Mouse (Mus musculus) intestine, embryonic 16.5 days (tissue): ENCODE measurements around the gene Zpbp2. TPM values are rescaled to one million over a fixed set of nuclear protein-coding genes. Genes with fewer than 3 reads are reported as not detected.

Experiments used
- polyA plus RNA-seq: library from polyadenylated mRNA; unstranded; fragments of >200 nt; fragmentation: Nextera tagmentation; extraction: Ambion mirVana; gene quantifications from 2 replicates; pipeline ENCODE4 v1.2.1, GENCODE M21; 2015

Gene Zpbp2
- polyA plus RNA-seq, 1 experiment from 2014 or later, result 1.0 TPM

Other genes with a start within 250 kb of the Zpbp2 start
- gene Neurod2, start 221.4 kb upstream of the Zpbp2 start, polyA plus RNA-seq, result 0.05 TPM in 1 of 2 replicates, not detected in the other
- gene Ppp1r1b, start 202.7 kb upstream of the Zpbp2 start, polyA plus RNA-seq, result 91.7 and 92.3 TPM in 2 replicates
- 44.8 and 44.9 TPM in 2 replicates for gene Stard3, start 192.7 kb upstream of the Zpbp2 start, polyA plus RNA-seq
- 0.28 TPM in 1 of 2 replicates, not detected in the other for gene Tcap, start 167.3 kb upstream of the Zpbp2 start, polyA plus RNA-seq
- gene Pnmt, start 164.6 kb upstream of the Zpbp2 start, polyA plus RNA-seq, result 0.16 TPM in 1 of 2 replicates, not detected in the other
- 19.5 and 20.4 TPM in 2 replicates for gene Pgap3, start 150.6 kb upstream of the Zpbp2 start, polyA plus RNA-seq
- gene Erbb2, start 138.6 kb upstream of the Zpbp2 start, polyA plus RNA-seq, result 33.8 and 37.5 TPM in 2 replicates
- 279 and 304 TPM in 2 replicates for gene Mien1, start 112.1 kb upstream of the Zpbp2 start, polyA plus RNA-seq
- gene Grb7, start 104.7 kb upstream of the Zpbp2 start, polyA plus RNA-seq, result 87.1 and 87.3 TPM in 2 replicates
- gene Ikzf3, start 5.1 kb upstream of the Zpbp2 start, polyA plus RNA-seq, result 0.23 and 0.24 TPM in 2 replicates
- 62.9 and 65.2 TPM in 2 replicates for gene Ormdl3, start 36.3 kb downstream of the Zpbp2 start, polyA plus RNA-seq
- gene Lrrc3c, start 47.2 kb downstream of the Zpbp2 start, polyA plus RNA-seq, result not detected in 2 replicates
- 0.33 and 0.57 TPM in 2 replicates for gene Gm12355, start 74.6 kb downstream of the Zpbp2 start, polyA plus RNA-seq
- gene Gsdma3, start 75.3 kb downstream of the Zpbp2 start, polyA plus RNA-seq, result not detected in 2 replicates
- 0.58 and 0.93 TPM in 2 replicates for gene Gsdma2, start 95.7 kb downstream of the Zpbp2 start, polyA plus RNA-seq
- 0.06 TPM in 1 of 2 replicates, not detected in the other for gene Gsdma, start 113.3 kb downstream of the Zpbp2 start, polyA plus RNA-seq
- 169 and 181 TPM in 2 replicates for gene Psmd3, start 131.5 kb downstream of the Zpbp2 start, polyA plus RNA-seq
- gene Csf3, start 150.2 kb downstream of the Zpbp2 start, polyA plus RNA-seq, result 0.10 TPM in 1 of 2 replicates, not detected in the other
- 36.8 and 38.5 TPM in 2 replicates for gene Med24, start 178.3 kb downstream of the Zpbp2 start, polyA plus RNA-seq
- gene Thra, start 189.5 kb downstream of the Zpbp2 start, polyA plus RNA-seq, result 41.5 and 42.0 TPM in 2 replicates
- gene Nr1d1, start 224.2 kb downstream of the Zpbp2 start, polyA plus RNA-seq, result 2.3 and 2.7 TPM in 2 replicates
- gene Msl1, start 244.4 kb downstream of the Zpbp2 start, polyA plus RNA-seq, result 13.5 and 14.5 TPM in 2 replicates